Comparison of ENCODE assay signal across 8 mouse cellular contexts in the genomic region with DNA sequence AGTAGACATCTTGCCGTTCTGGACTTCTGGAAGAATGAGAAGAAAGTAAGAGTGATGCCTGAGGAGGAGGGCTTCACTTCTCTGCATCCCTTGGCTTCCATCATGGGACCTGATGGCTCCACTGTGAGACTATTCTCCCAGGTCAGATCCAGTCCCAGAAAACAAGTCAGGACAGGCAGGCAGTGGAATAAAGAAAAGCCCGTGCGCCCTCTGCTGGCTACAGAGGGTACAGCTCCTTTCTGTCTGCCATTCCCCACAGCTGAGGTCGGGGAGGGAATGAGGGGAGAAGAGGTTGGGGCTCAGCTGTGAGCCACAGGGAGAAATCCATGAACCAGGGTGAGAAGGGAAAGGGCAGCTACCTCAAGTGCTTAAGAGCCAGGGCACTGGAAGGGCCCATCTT. TPM values are rescaled to one million over a fixed set of nuclear protein-coding genes. Genes with fewer than 3 reads are reported as not detected.
DNase-seq lines count a peak whose midpoint lies in the region; ATAC-seq and TF ChIP-seq lines count a peak whose summit lies in the region.

No protein-coding gene starts in this region.

- DNase-seq in cerebellum, adult 11 months, result peak; percentile 79
- DNase-seq in G1E (ENCODE audit: low spot score), result peak; percentile 27
- peak; percentile 87 for DNase-seq in cerebellum, adult 8-10 months
- peak; percentile 69 for DNase-seq in gastrocnemius, adult 18-20 months (ENCODE audit: low spot score)
- DNase-seq in kidney, postnatal 25 days, result peak; percentile 67 to 81
- DNase-seq in lung, postnatal 0 days (ENCODE audit: low spot score), result peak; percentile 74
- DNase-seq in right cerebral cortex, postnatal 14 days, result peak; percentile 82

- no peak for TF ChIP-seq EP300 in lung, postnatal 0 days (IDR thresholded peaks at IDR 0.05)

- no peak overlapping the region for H3K4me3 ChIP-seq in G1E (ENCODE audit: low read depth, low read length)
- H3K4me3 ChIP-seq in lung, postnatal 0 days (ENCODE audit: low read depth, low read length), result no peak overlapping the region

- H3K4me1 ChIP-seq in G1E (ENCODE audit: insufficient read depth, low read depth, low read length), result peaks cover 20% of the 10 kb centered on the region
- H3K4me1 ChIP-seq in lung, postnatal 0 days (ENCODE audit: insufficient read depth, low read depth, low read length), result no peaks in the 10 kb centered on the region

- H3K4me2 ChIP-seq in lung, postnatal 0 days (replicated peaks; ENCODE audit: low read depth, low read length), result no peak overlapping the region

- peak; percentile 86 for TF ChIP-seq CTCF in G1E (IDR thresholded peaks at IDR 0.05; ENCODE audit: low read depth, low read length)
- peak; percentile 92 for TF ChIP-seq CTCF in lung, postnatal 0 days (IDR thresholded peaks at IDR 0.05)

- WGBS in lung, postnatal 0 days, result 22% methylated on average over 4 of the region's 4 CpGs

- H3K36me3 ChIP-seq in G1E (replicated peaks), result peaks cover 87% of the 10 kb centered on the region
- peaks cover 24% of the 10 kb centered on the region for H3K36me3 ChIP-seq in lung, postnatal 0 days (ENCODE audit: insufficient read depth, low read length)

- no peaks in the 10 kb centered on the region; the same call in 1 of the 2 replicates for H3K27me3 ChIP-seq in G1E (ENCODE audit: insufficient read depth, low read length)
- H3K27me3 ChIP-seq in lung, postnatal 0 days (replicated peaks; ENCODE audit: insufficient read depth, low read length), result no peaks in the 10 kb centered on the region

- no peak overlapping the region for H3K27ac ChIP-seq in lung, postnatal 0 days (ENCODE audit: low read length)

- H3K9me3 ChIP-seq in G1E (replicated peaks), result no peaks in the 10 kb centered on the region
- no peaks in the 10 kb centered on the region for H3K9me3 ChIP-seq in lung, postnatal 0 days (ENCODE audit: low read length)

- H3K9ac ChIP-seq in lung, postnatal 0 days (replicated peaks; ENCODE audit: low read depth), result no peak overlapping the region

- ATAC-seq in cerebellum, adult (ENCODE audit: insufficient number of reproducible peaks, low FRiP score, low TSS enrichment), result no peak
- no peak for ATAC-seq in G1E (ENCODE audit: extremely low read depth, insufficient number of reproducible peaks, low FRiP score, poor library complexity, severe bottlenecking)
- peak; percentile 32; the same call in 1 of the 2 replicates for ATAC-seq in lung, postnatal 0 days

RNA-seq across cellular contexts. Expression of a gene that starts 24.2 kb away (rescaled TPM):
- total RNA-seq in G1E (2014; fragmentation: Nextera tagmentation) (33.5 and 34.3 TPM in 2 replicates), G1E (2017) (25.2 and 30.3 TPM in 2 replicates)
- polyA plus RNA-seq in G1E (2012), result 30.3 and 30.8 TPM in 2 replicates
- 10 to 100 TPM; 26.8 to 26.9 TPM for total RNA-seq in gastrocnemius, adult 18-20 months (2021)
- 47.2 and 58.1 TPM in 2 replicates for polyA plus RNA-seq in lung, postnatal 0 days (2015; fragmentation: Nextera tagmentation; extraction: Ambion mirVana)

RNA-seq across cellular contexts. Expression of a gene that starts 38.9 kb away (rescaled TPM):
- 1.2 and 2.5 TPM in 2 replicates for total RNA-seq in G1E (2014; fragmentation: Nextera tagmentation)
- total RNA-seq in G1E (2017), result 0.05 and 0.35 TPM in 2 replicates
- 1.4 and 1.7 TPM in 2 replicates for polyA plus RNA-seq in G1E (2012)
- total RNA-seq in gastrocnemius, adult 18-20 months (2021), result under 1 TPM; 0.12 to 0.14 TPM
- 3.1 and 3.3 TPM in 2 replicates for polyA plus RNA-seq in lung, postnatal 0 days (2015; fragmentation: Nextera tagmentation; extraction: Ambion mirVana)

RNA-seq across cellular contexts. Expression of a gene that starts 51.5 kb away (rescaled TPM):
- total RNA-seq in G1E (2014; fragmentation: Nextera tagmentation) (24.5 and 32.3 TPM in 2 replicates), G1E (2017) (6.9 and 7.1 TPM in 2 replicates)
- polyA plus RNA-seq in G1E (2012), result 53.4 and 61.4 TPM in 2 replicates
- total RNA-seq in gastrocnemius, adult 18-20 months (2021), result 100 to 1,000 TPM in 1 of 2 experiments, 10 to 100 TPM in 1; 99.6 to 102 TPM
- 9.2 and 9.9 TPM in 2 replicates for polyA plus RNA-seq in lung, postnatal 0 days (2015; fragmentation: Nextera tagmentation; extraction: Ambion mirVana)

Comparison
In these comparisons a context has a peak if more than half of its experiments do, and no peak if none do; other contexts are left out.
1. DNase-seq: peak in every context shown above with its lines; median percentile 87 in cerebellum, adult 8-10 months; 82 in right cerebral cortex, postnatal 14 days; 79 in cerebellum, adult 11 months; 74 in kidney, postnatal 25 days; 74 in lung, postnatal 0 days; 69 in gastrocnemius, adult 18-20 months; 27 in G1E.